ENCODE assay signal across 9 mouse cellular contexts in the genomic region with DNA sequence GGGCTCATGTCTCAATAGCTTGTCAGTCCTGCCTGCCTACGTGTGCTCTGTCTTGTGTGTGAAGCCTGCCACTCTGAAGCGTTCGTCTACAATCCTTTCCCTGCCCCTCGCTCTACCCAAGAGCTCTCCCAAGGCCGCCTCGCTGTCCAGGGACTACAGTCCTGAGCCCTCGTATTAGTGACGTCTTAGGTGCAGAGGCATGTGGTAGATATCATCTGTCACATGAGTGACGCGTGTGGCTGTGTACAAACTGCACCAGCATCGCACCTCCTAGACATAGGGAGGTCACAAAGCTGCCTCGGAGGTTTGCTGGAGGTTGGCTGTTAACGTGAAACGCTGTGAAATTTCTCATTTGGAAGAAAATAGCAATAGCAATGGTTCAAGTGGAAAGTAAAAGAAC. TPM values are rescaled to one million over a fixed set of nuclear protein-coding genes. Genes with fewer than 3 reads are reported as not detected.
DNase-seq lines count a peak whose midpoint lies in the region; ATAC-seq lines count a peak whose summit lies in the region.
"Had no signal": no experiment of that assay in that cellular context is flagged by ENCODE, and none has a peak within 500 bp of the region (broad histone marks: within the 10 kb centered on the region; RNA-seq: fewer than 3 reads in every experiment).

No protein-coding gene starts in this region.

- DNase-seq in heart, postnatal 36 days: no peak
- no peak for DNase-seq in embryonic facial prominence, embryonic 11.5 days (ENCODE audit: low spot score)
- no peak for DNase-seq in midbrain, embryonic 11.5 days (ENCODE audit: low spot score, missing footprints)
- no peak for DNase-seq in ovary, postnatal 36 days (ENCODE audit: low spot score)
- no peak for DNase-seq in retina, postnatal 1 day
- no peak for DNase-seq in right cerebral cortex, postnatal 14 days

- no peaks in the 10 kb centered on the region for H3K9me3 ChIP-seq in heart, embryonic 12.5 days (replicated peaks)
- no peaks in the 10 kb centered on the region for H3K9me3 ChIP-seq in embryonic facial prominence, embryonic 11.5 days (replicated peaks; ENCODE audit: control insufficient read depth, low read length)
- H3K9me3 ChIP-seq in forebrain, embryonic 16.5 days (ENCODE audit: control insufficient read depth, low read length): no peaks in the 10 kb centered on the region
- H3K9me3 ChIP-seq in midbrain, embryonic 11.5 days (ENCODE audit: control insufficient read depth, low read length): no peaks in the 10 kb centered on the region
- H3K9me3 ChIP-seq: megakaryocyte, embryonic 14.5 days had no signal

- ATAC-seq in heart, embryonic 12.5 days (ENCODE audit: insufficient number of reproducible peaks, low FRiP score): no peak
- ATAC-seq in embryonic facial prominence, embryonic 11.5 days (replicated peaks; ENCODE audit: insufficient number of reproducible peaks, low FRiP score, low TSS enrichment, low read depth): no peak; the same call in 1 of the 2 replicates
- ATAC-seq in forebrain, embryonic 16.5 days: peak; percentile 51
- peak; percentile 61; the same call in 1 of the 2 replicates for ATAC-seq in midbrain, embryonic 11.5 days (ENCODE audit: low FRiP score)

- H3K4me1 ChIP-seq in heart, embryonic 12.5 days (replicated peaks): no peaks in the 10 kb centered on the region; the same call in 1 of the 2 replicates
- H3K4me1 ChIP-seq in embryonic facial prominence, embryonic 11.5 days (ENCODE audit: control insufficient read depth, insufficient read depth, low read length): no peaks in the 10 kb centered on the region; the same call in 1 of the 2 replicates
- peaks cover 9% of the 10 kb centered on the region for H3K4me1 ChIP-seq in forebrain, embryonic 16.5 days (replicated peaks; ENCODE audit: control insufficient read depth, insufficient read depth, low read length)
- H3K4me1 ChIP-seq in midbrain, embryonic 11.5 days (ENCODE audit: control insufficient read depth, insufficient read depth, low read length): peaks cover 6% of the 10 kb centered on the region

- no peak overlapping the region for H3K27ac ChIP-seq in heart, embryonic 12.5 days (ENCODE audit: poor library complexity, severe bottlenecking)
- no peak overlapping the region for H3K27ac ChIP-seq in embryonic facial prominence, embryonic 11.5 days (replicated peaks; ENCODE audit: low read depth, low read length)
- peak overlapping the region; percentile 10; the same call in 1 of the 2 replicates for H3K27ac ChIP-seq in forebrain, embryonic 16.5 days (ENCODE audit: low read length)
- H3K27ac ChIP-seq in midbrain, embryonic 11.5 days (ENCODE audit: low read depth, low read length): no peak overlapping the region

- H3K27me3 ChIP-seq in heart, embryonic 12.5 days (replicated peaks): peaks cover 85% of the 10 kb centered on the region
- H3K27me3 ChIP-seq in embryonic facial prominence, embryonic 11.5 days (ENCODE audit: control insufficient read depth, insufficient read depth, low read length): no peaks in the 10 kb centered on the region
- no peaks in the 10 kb centered on the region for H3K27me3 ChIP-seq in forebrain, embryonic 16.5 days (replicated peaks; ENCODE audit: control insufficient read depth, insufficient read depth, low read length)
- no peaks in the 10 kb centered on the region; the same call in 1 of the 2 replicates for H3K27me3 ChIP-seq in midbrain, embryonic 11.5 days (ENCODE audit: control insufficient read depth, insufficient read depth, low read length)

- H3K9ac ChIP-seq in heart, embryonic 12.5 days: no peak overlapping the region
- H3K9ac ChIP-seq in embryonic facial prominence, embryonic 11.5 days (replicated peaks; ENCODE audit: low read length): no peak overlapping the region
- H3K9ac ChIP-seq in forebrain, embryonic 16.5 days (replicated peaks; ENCODE audit: low read depth, low read length): 0 out of 2 replicates have a peak overlapping the region, but pooled peaks have one; percentile 0
- peak overlapping the region; percentile 39; the same call in 1 of the 2 replicates for H3K9ac ChIP-seq in midbrain, embryonic 11.5 days (ENCODE audit: low read length)

- no peak overlapping the region for H3K4me3 ChIP-seq in heart, embryonic 12.5 days
- no peak overlapping the region for H3K4me3 ChIP-seq in embryonic facial prominence, embryonic 11.5 days (ENCODE audit: low read depth, low read length)
- H3K4me3 ChIP-seq in forebrain, embryonic 16.5 days (replicated peaks; ENCODE audit: low read length): 0 out of 2 replicates have a peak overlapping the region, but pooled peaks have one; percentile 2
- no peak overlapping the region for H3K4me3 ChIP-seq in midbrain, embryonic 11.5 days (ENCODE audit: low read depth, low read length)
- H3K4me3 ChIP-seq: megakaryocyte, embryonic 14.5 days had no signal

- H3K4me2 ChIP-seq in heart, embryonic 12.5 days: 0 out of 2 replicates have a peak overlapping the region, but pooled peaks have one; percentile 10
- H3K4me2 ChIP-seq in embryonic facial prominence, embryonic 11.5 days (ENCODE audit: low read depth, low read length): peak overlapping the region; percentile 19; the same call in 1 of the 2 replicates
- peak overlapping the region; percentile 35 for H3K4me2 ChIP-seq in forebrain, embryonic 16.5 days (ENCODE audit: low read length)
- H3K4me2 ChIP-seq in midbrain, embryonic 11.5 days: peak overlapping the region; percentile 30

- intact Hi-C loops in heart, postnatal 36 days (cut with DNase I): loop anchor here (5.0 kb wide), 1 partner anchor 115 kb away; no protein-coding TSS in a partner anchor

- H3K36me3 ChIP-seq in heart, embryonic 12.5 days: no peaks in the 10 kb centered on the region
- no peaks in the 10 kb centered on the region for H3K36me3 ChIP-seq in embryonic facial prominence, embryonic 11.5 days (replicated peaks; ENCODE audit: control insufficient read depth, insufficient read depth, low read depth, low read length)
- H3K36me3 ChIP-seq in forebrain, embryonic 16.5 days (ENCODE audit: control insufficient read depth, insufficient read depth): no peaks in the 10 kb centered on the region
- H3K36me3 ChIP-seq in midbrain, embryonic 11.5 days (ENCODE audit: control insufficient read depth, insufficient read depth, low read length): no peaks in the 10 kb centered on the region

- WGBS in heart, embryonic 12.5 days: 34% methylated on average over 14 of the region's 14 CpGs
- WGBS in embryonic facial prominence, embryonic 11.5 days: 46% methylated on average over 14 of the region's 14 CpGs
- 49% methylated on average over 14 of the region's 14 CpGs for WGBS in forebrain, embryonic 16.5 days
- WGBS in midbrain, embryonic 11.5 days: 49% methylated on average over 14 of the region's 14 CpGs

RNA-seq across cellular contexts. Expression of gene Jph3, which starts 11.9 kb away (rescaled TPM):
- 0.27 and 0.31 TPM in 2 replicates for polyA plus RNA-seq in heart, embryonic 12.5 days (2016; fragmentation: Nextera tagmentation; extraction: Ambion mirVana)
- under 1 TPM in 1 of 2 experiments, not detected in 1; 0.08 TPM for total RNA-seq in heart, postnatal 36 days (2021)
- 4.1 and 4.3 TPM in 2 replicates for polyA plus RNA-seq in embryonic facial prominence, embryonic 11.5 days (2014; fragmentation: Nextera tagmentation; extraction: Ambion mirVana)
- polyA plus RNA-seq in forebrain, embryonic 16.5 days (2015; fragmentation: Nextera tagmentation; extraction: Ambion mirVana): 93.4 and 95.3 TPM in 2 replicates
- polyA plus RNA-seq in midbrain, embryonic 11.5 days (2014; fragmentation: Nextera tagmentation; extraction: Ambion mirVana): 10.2 and 10.4 TPM in 2 replicates

Comparison
In these comparisons a context has a peak if more than half of its experiments do, and no peak if none do; other contexts are left out.
1. ATAC-seq: peak in forebrain, embryonic 16.5 days (single experiment) and midbrain, embryonic 11.5 days (single experiment); none in heart, embryonic 12.5 days (single experiment) and embryonic facial prominence, embryonic 11.5 days (single experiment).
2. H3K9ac ChIP-seq: peak in forebrain, embryonic 16.5 days (single experiment) and midbrain, embryonic 11.5 days (single experiment); none in heart, embryonic 12.5 days (single experiment) and embryonic facial prominence, embryonic 11.5 days (single experiment).
3. Peak in every context shown above with its lines, with median percentiles within 50 percentile points of each other: H3K4me2 ChIP-seq.